Mouse (Mus musculus) olfactory bulb, adult 2 months (tissue): ENCODE measurements at regions not wholly inside any gene's neighbourhood (a gene's known extent, or its start where the extent isn't known, plus 50 kb on each side); places are given as distances from the start of the nearest gene placed in this dataset.

Experiments used
- CTCF ChIP-seq: fragments of 200-500 bp; IDR thresholded peaks from 2 replicates; pipeline ENCODE4 v1.5.1; 2012; ENCODE audit warnings: low read depth, mild to moderate bottlenecking, low read length, moderate library complexity; ENCODE audit not compliant: insufficient read depth
- POLR2A ChIP-seq: fragments of 200-500 bp; IDR thresholded peaks from 2 replicates; pipeline ENCODE4 v1.6.1; 2012; ENCODE audit warnings: mild to moderate bottlenecking, low read depth, low read length, moderate library complexity; ENCODE audit not compliant: insufficient read depth

GRCm38 (mm10) chr3:14997241-14997640 lies 111.2 kb downstream of the Car2 start:
- TF ChIP-seq POLR2A (no peak), CTCF (no peak)
